21 mouse cellular contexts compared by ENCODE assay signal in the genomic region with DNA sequence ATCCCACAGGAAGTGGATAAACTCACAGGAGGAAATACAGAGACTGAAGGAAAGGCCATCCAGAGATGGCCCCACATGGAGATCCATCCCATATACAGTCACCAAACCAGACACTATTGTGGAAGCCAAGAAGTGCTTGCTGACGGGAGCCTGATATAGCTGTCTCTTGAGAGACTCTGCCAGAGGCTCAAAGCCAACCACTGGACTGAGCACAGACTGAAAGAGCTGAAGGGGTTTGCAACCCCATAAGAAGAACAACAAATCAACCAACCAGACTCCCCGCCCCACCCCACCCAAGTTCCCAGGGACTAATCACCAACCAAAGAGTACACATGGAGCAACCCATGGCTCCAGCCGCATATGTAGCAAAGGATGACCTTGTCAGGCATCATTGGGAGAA. TPM values are rescaled to one million over a fixed set of nuclear protein-coding genes. Genes with fewer than 3 reads are reported as not detected.
DNase-seq lines count a peak whose midpoint lies in the region; ATAC-seq and TF ChIP-seq lines count a peak whose summit lies in the region.
"Had no signal": no experiment of that assay in that cellular context is flagged by ENCODE, and none has a peak within 500 bp of the region (broad histone marks: within the 10 kb centered on the region; RNA-seq: fewer than 3 reads in every experiment).

No protein-coding gene starts in this region.

- DNase-seq in gastrocnemius, adult 2 months = peak; percentile 60
- no peak for DNase-seq in gastrocnemius, postnatal 4 days (ENCODE audit: low spot score in 2 of 2)
- DNase-seq in heart, adult 11 months = peak; percentile 84
- DNase-seq: adrenal gland, adult 2 months; adrenal gland, postnatal 10 days; adrenal gland, postnatal 25 days; cerebellum, adult 11 months; cerebellum, adult 18-20 months; cerebellum, adult 8-10 months; cerebellum, adult 9-11 months; cerebellum, postnatal 14 days; cerebellum, postnatal 36 days; embryo, embryonic 11 days had no signal

- no peaks in the 10 kb centered on the region for H3K36me3 ChIP-seq in heart, embryonic 11.5 days (ENCODE audit: control insufficient read depth, insufficient read depth, low read length)
- H3K36me3 ChIP-seq: embryonic facial prominence, embryonic 13.5 days; embryonic facial prominence, embryonic 15.5 days; forebrain, embryonic 10.5 days; forebrain, embryonic 12.5 days had no signal

- no peaks in the 10 kb centered on the region for H3K4me1 ChIP-seq in heart, embryonic 11.5 days (ENCODE audit: control insufficient read depth, insufficient read depth, low read length)
- H3K4me1 ChIP-seq: embryonic facial prominence, embryonic 15.5 days; forebrain, embryonic 12.5 days had no signal

- ATAC-seq in heart, embryonic 11.5 days (replicated peaks; ENCODE audit: insufficient number of reproducible peaks, low FRiP score, low TSS enrichment) = no peak
- ATAC-seq: forebrain, embryonic 14.5 days; forebrain, embryonic 16.5 days had no signal

- WGBS in heart, embryonic 11.5 days (ENCODE audit: insufficient replicate concordance) = 68% methylated on average over 3 of the region's 3 CpGs

- intact Hi-C loops in gastrocnemius, adult 2 months (cut with DNase I) = no loop called here

- H3K9ac ChIP-seq in heart, embryonic 11.5 days (ENCODE audit: low read depth, low read length) = no peak overlapping the region
- H3K9ac ChIP-seq: embryonic facial prominence, embryonic 13.5 days; embryonic facial prominence, embryonic 15.5 days; forebrain, embryonic 12.5 days had no signal

- no peak for TF ChIP-seq CTCF in gastrocnemius, adult 2 months (IDR thresholded peaks at IDR 0.05)

- no peak overlapping the region for H3K4me2 ChIP-seq in heart, embryonic 11.5 days
- H3K4me2 ChIP-seq: embryonic facial prominence, embryonic 13.5 days; embryonic facial prominence, embryonic 15.5 days; forebrain, embryonic 12.5 days had no signal

- no peak overlapping the region for H3K4me3 ChIP-seq in gastrocnemius, adult 2 months
- no peak overlapping the region for H3K4me3 ChIP-seq in heart, embryonic 11.5 days (ENCODE audit: low read depth, low read length)
- H3K4me3 ChIP-seq: embryonic facial prominence, embryonic 13.5 days; embryonic facial prominence, embryonic 15.5 days; erythroblast, embryonic 14.5 days; forebrain, embryonic 10.5 days; forebrain, embryonic 12.5 days had no signal

- H3K27me3 ChIP-seq in heart, embryonic 11.5 days (ENCODE audit: control insufficient read depth, insufficient read depth, low read length) = no peaks in the 10 kb centered on the region
- H3K27me3 ChIP-seq: embryonic facial prominence, embryonic 13.5 days; embryonic facial prominence, embryonic 15.5 days; forebrain, embryonic 12.5 days had no signal

- H3K9me3 ChIP-seq in heart, embryonic 11.5 days (replicated peaks; ENCODE audit: control insufficient read depth, low read length) = no peaks in the 10 kb centered on the region
- H3K9me3 ChIP-seq: embryonic facial prominence, embryonic 13.5 days; embryonic facial prominence, embryonic 15.5 days; forebrain, embryonic 10.5 days; forebrain, embryonic 12.5 days had no signal

- peak overlapping the region; percentile 43 for H3K27ac ChIP-seq in gastrocnemius, adult 2 months
- no peak overlapping the region for H3K27ac ChIP-seq in heart, embryonic 11.5 days (ENCODE audit: low read depth, low read length)
- H3K27ac ChIP-seq: embryonic facial prominence, embryonic 13.5 days; embryonic facial prominence, embryonic 15.5 days; forebrain, embryonic 10.5 days; forebrain, embryonic 12.5 days had no signal

RNA-seq across cellular contexts. Expression of a gene that starts 19.5 kb away (rescaled TPM):
- total RNA-seq in gastrocnemius, adult 2 months (2021) = 100 to 1,000 TPM; 127 to 221 TPM
- total RNA-seq in gastrocnemius, postnatal 4 days (2021) = 10 to 100 TPM; 20.5 to 24.0 TPM
- polyA plus RNA-seq in heart, embryonic 11.5 days (2014; fragmentation: Nextera tagmentation; extraction: Ambion mirVana) = 34.3 and 41.4 TPM in 2 replicates

Comparison
In these comparisons a context has a peak if more than half of its experiments do, and no peak if none do; other contexts are left out.
1. DNase-seq: peak in gastrocnemius, adult 2 months (single experiment) and heart, adult 11 months (single experiment); none in gastrocnemius, postnatal 4 days (0 of 2).
2. RNA of a gene that starts 19.5 kb away (total RNA-seq): 127 to 221 TPM in gastrocnemius, adult 2 months; 20.5 to 24.0 TPM in gastrocnemius, postnatal 4 days; every median in the first group is over 4 times any median in the second.